Mouse (Mus musculus): ENCODE results near the gene Gm4763. TPM values are rescaled to one million over a fixed set of nuclear protein-coding genes. Genes with fewer than 3 reads are reported as not detected.

The Gm4763 gene
- total RNA-seq, 2 experiments from 2014 or later = not detected

Other genes starting within 250 kb of the Gm4763 start
- gene Cadm4, start 244.9 kb downstream of the Gm4763 start, total RNA-seq (2021) = 100 to 1,000 TPM; 332 to 353 TPM
- 100 to 1,000 TPM; 105 to 108 TPM for gene Zfp428, start 219.9 kb downstream of the Gm4763 start, total RNA-seq (2021)
- gene AC161166.1, start 214.5 kb downstream of the Gm4763 start, total RNA-seq (2021) = not detected
- 100 to 1,000 TPM; 118 to 120 TPM for gene Irgq, start 196.2 kb downstream of the Gm4763 start, total RNA-seq (2021)
- under 1 TPM in 1 of 2 experiments, not detected in 1; 0.48 TPM for gene Pinlyp, start 180.8 kb downstream of the Gm4763 start, total RNA-seq (2021)
- 10 to 100 TPM; 48.8 to 49.3 TPM for gene Xrcc1, start 180.6 kb downstream of the Gm4763 start, total RNA-seq (2021)
- gene Ethe1, start 139.4 kb downstream of the Gm4763 start, total RNA-seq (2021) = 10 to 100 TPM; 16.1 to 17.5 TPM
- gene Zfp575, start 139.3 kb downstream of the Gm4763 start, total RNA-seq (2021) = 10 to 100 TPM; 11.7 to 13.0 TPM
- gene Phldb3, start 116.1 kb downstream of the Gm4763 start, total RNA-seq (2021) = under 1 TPM; 0.48 to 0.72 TPM
- under 1 TPM; 0.68 to 0.77 TPM for gene Lypd3, start 90.4 kb downstream of the Gm4763 start, total RNA-seq (2021)
- not detected for gene Tex101, start 50.2 kb downstream of the Gm4763 start, total RNA-seq (2021)
- not detected for gene BC049730, start 17.7 kb downstream of the Gm4763 start, total RNA-seq (2021)
- not detected for gene Cd177, start 33.4 kb upstream of the Gm4763 start, total RNA-seq (2021)
- gene Ceacam10, start 50.3 kb upstream of the Gm4763 start, total RNA-seq (2021) = not detected
- 1 to 10 TPM; 3.1 to 7.4 TPM for gene Gm9844, start 135.3 kb upstream of the Gm4763 start, total RNA-seq (2021)
- not detected for gene Lypd4, start 143.0 kb upstream of the Gm4763 start, total RNA-seq (2021)
- not detected for gene Dmrtc2, start 143.1 kb upstream of the Gm4763 start, total RNA-seq (2021)
- 1,000 to 10,000 TPM in 1 of 2 experiments, 100 to 1,000 TPM in 1; 915 to 1,028 TPM for gene Rps19, start 157.5 kb upstream of the Gm4763 start, total RNA-seq (2021)
- under 1 TPM; 0.24 to 0.52 TPM for gene Cd79a, start 170.5 kb upstream of the Gm4763 start, total RNA-seq (2021)
- gene Arhgef1, start 176.0 kb upstream of the Gm4763 start, total RNA-seq (2021) = 100 to 1,000 TPM; 143 to 147 TPM
- gene Gm4881, start 217.6 kb upstream of the Gm4763 start, total RNA-seq (2021) = not detected
- gene Rabac1, start 245.8 kb upstream of the Gm4763 start, total RNA-seq (2021) = 100 to 1,000 TPM; 246 to 251 TPM

Data from left cerebral cortex, postnatal 4 days (tissue).